Mouse (Mus musculus) forebrain, embryonic 15.5 days (tissue): Measurements from ENCODE around the gene Gnb3. TPM values are rescaled to one million over a fixed set of nuclear protein-coding genes. Genes with fewer than 3 reads are reported as not detected.
"Not testable (repeated sequence)": the region's sequence is repeated elsewhere in the genome, so short reads cannot be mapped to it uniquely, and the experiment has no call there.

Source experiments
- ATAC-seq: fragments of 200-750 bp; cut with Nextera tagmentation; replicated peaks from 2 replicates; pipeline ENCODE4 v1.8.0; 2017; ENCODE audit warnings: mild to moderate bottlenecking, moderate TSS enrichment, moderate library complexity
- H3K27ac ChIP-seq: fragments of 300-500 bp; sonication (generic); replicated peaks from 2 replicates; pipeline ENCODE4 v1.5.1; 2015; ENCODE audit warnings: mild to moderate bottlenecking, inconsistent platforms
- H3K27me3 ChIP-seq: fragments of 300-500 bp; sonication (generic); 2 replicates; pipeline ENCODE4 v1.6.1; 2015; ENCODE audit warnings: inconsistent platforms
- H3K36me3 ChIP-seq: fragments of 300-500 bp; sonication (generic); 2 replicates; pipeline ENCODE4 v1.6.1; 2015; ENCODE audit warnings: mild to moderate bottlenecking, inconsistent platforms
- H3K4me1 ChIP-seq: fragments of 300-500 bp; sonication (generic); 2 replicates; pipeline ENCODE4 v1.6.1; 2015; ENCODE audit warnings: inconsistent platforms
- H3K4me2 ChIP-seq: fragments of 300-500 bp; sonication (generic); replicated peaks from 2 replicates; pipeline ENCODE4 v1.6.1; 2015; ENCODE audit warnings: mild to moderate bottlenecking, inconsistent platforms
- H3K4me3 ChIP-seq: fragments of 300-500 bp; sonication (generic); 2 replicates; pipeline ENCODE4 v1.5.1; 2015; ENCODE audit warnings: mild to moderate bottlenecking, inconsistent platforms
- H3K9ac ChIP-seq: fragments of 300-500 bp; sonication (generic); replicated peaks from 2 replicates; pipeline ENCODE4 v1.6.1; 2015; ENCODE audit warnings: mild to moderate bottlenecking, inconsistent platforms
- H3K9me3 ChIP-seq: fragments of 300-500 bp; sonication (generic); 2 replicates; pipeline ENCODE4 v1.6.1; 2016; ENCODE audit warnings: inconsistent platforms
- WGBS: fragments of 180-500 bp; shearing (Covaris S2); methylation state at CpG from one replicate; pipeline ENCODE4 v1.1.7; 2015; ENCODE audit warnings: mixed read lengths; 5-methylcytosine and 5-hydroxymethylcytosine counted together
- polyA plus RNA-seq: library from polyadenylated mRNA; unstranded; fragments of >200 nt; fragmentation: Nextera tagmentation; extraction: Ambion mirVana; gene quantifications from 2 replicates; pipeline ENCODE4 v1.2.1, GENCODE M21; 2015

The Gnb3 gene
- polyA plus RNA-seq, 1 experiment from 2014 or later, result 1.8 TPM

DNA sequence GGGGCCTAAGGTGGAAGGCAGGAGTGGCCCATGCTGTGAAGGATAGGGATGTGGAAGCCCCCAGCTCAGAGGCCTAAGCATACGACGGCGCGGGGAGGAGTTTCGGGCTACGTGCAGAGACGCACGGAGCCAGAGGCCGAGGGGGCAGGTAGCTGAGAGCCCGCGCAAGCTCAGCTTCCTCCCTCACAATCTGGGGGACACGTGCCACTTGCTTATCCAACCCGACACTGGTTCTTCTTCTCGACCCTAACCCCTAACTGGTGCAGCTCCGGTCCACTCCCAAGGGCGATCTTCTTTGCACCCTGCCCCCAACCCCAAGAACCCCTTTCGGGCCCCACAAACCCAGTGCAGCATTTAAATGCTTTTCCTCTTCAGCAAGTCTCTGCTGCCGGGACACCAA, 26.6 kb downstream of the Gnb3 start:
- ATAC-seq, result peak; percentile 75
- Histone ChIP-seq H3K4me2 (peak overlapping the region; percentile 67), H3K4me3 (peak overlapping the region; percentile 52), H3K36me3 (peaks cover 23% of the 10 kb centered on the region), H3K9ac (peak overlapping the region; percentile 58), H3K27me3 (no peaks in the 10 kb centered on the region), H3K9me3 (no peaks in the 10 kb centered on the region), H3K4me1 (peaks cover 46% of the 10 kb centered on the region), H3K27ac (peak overlapping the region; percentile 70)
- WGBS, result under 1% methylated on average over 18 of the region's 18 CpGs

DNA sequence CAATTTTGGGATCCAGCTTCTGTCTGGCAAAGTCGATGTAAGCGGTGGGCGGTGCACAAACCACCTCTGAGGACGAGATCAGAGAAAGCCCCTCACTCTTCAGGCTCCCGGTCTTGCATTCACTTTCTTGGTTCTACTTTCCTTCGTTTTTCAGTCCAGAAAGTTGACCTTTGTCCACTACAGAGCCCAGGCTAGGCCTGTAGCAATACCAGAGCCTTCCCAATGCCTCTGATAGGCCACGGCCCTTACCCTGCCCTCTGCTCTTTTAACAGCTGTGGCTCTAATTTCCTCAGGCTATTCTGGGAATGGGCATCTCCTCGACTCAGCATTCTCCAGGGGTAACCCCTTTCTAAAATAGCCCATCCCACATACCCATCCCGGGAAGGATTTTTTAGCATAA, 27.2 kb downstream of the Gnb3 start:
- Histone ChIP-seq H3K27ac (peak overlapping the region; percentile 70), H3K36me3 (peaks cover 16% of the 10 kb centered on the region), H3K4me2 (peak overlapping the region; percentile 67), H3K9me3 (no peaks in the 10 kb centered on the region), H3K27me3 (no peaks in the 10 kb centered on the region), H3K4me1 (peaks cover 53% of the 10 kb centered on the region), H3K4me3 (peak overlapping the region; percentile 52), H3K9ac (peak overlapping the region; percentile 58)
- no peak for ATAC-seq
- 13% methylated on average over 9 of the region's 9 CpGs for WGBS

DNA sequence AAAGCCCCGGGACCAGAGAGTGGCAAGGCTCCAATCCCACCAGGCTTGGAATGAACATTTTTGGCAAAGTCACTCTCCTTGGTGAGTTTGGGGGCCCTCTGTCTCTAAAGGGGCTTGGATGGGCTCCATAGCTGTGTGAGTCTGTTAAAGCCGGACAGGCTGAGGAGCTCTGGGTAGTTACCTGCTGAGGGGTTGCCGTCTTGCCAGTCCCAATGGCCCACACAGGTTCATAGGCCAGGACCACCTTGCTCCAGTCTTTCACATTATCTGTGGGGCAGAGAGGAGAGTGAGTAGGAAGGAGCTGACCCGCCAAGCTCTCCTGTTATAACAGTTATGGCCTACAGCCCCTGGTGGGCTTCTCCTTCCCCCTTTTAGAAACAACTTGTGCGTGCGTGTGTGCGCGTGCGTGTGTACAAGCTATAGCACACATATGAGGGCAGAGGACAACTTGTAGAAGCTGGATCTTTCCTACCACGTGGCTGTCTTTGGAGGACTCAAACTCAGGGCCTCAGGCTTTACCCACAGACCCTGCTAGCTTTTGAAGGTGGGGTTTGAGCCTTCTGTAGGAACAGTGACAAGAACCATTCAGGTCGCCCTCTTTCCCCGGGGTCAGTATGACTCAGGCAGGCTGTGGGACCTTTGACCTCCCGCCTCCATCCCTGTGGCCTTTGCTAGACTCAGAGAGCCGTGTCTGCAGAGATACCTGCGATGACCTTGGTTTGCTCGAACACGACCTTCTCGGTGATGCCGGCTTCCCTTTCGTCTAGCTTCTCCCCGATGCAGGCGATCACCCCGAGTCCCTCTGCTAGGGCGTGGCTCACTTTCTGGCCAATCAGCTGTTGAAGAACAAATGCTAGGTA, 28.1 kb downstream of the Gnb3 start:
- Histone ChIP-seq H3K9ac (no peak overlapping the region), H3K9me3 (no peaks in the 10 kb centered on the region), H3K4me3 (peak overlapping the region; percentile 52), H3K27ac (no peak overlapping the region), H3K36me3 (peaks cover 7% of the 10 kb centered on the region; the same call in 1 of the 2 replicates), H3K4me2 (peak overlapping the region; percentile 67), H3K4me1 (peaks cover 53% of the 10 kb centered on the region), H3K27me3 (no peaks in the 10 kb centered on the region)
- no peak for ATAC-seq
- WGBS, result 84% methylated on average over 24 of the region's 24 CpGs

GRCm38 (mm10) chr6:124811403-124811665, 28.7 kb downstream of the Gnb3 start:
- H3K9ac ChIP-seq, result no peak overlapping the region
- no peak overlapping the region for H3K27ac ChIP-seq
- H3K9me3 ChIP-seq, result no peaks in the 10 kb centered on the region
- 90% methylated on average over 4 of the region's 4 CpGs for WGBS
- no peak overlapping the region for H3K4me2 ChIP-seq
- H3K27me3 ChIP-seq, result no peaks in the 10 kb centered on the region
- no peak overlapping the region for H3K4me3 ChIP-seq
- H3K36me3 ChIP-seq, result 0 out of 2 replicates have a peak, but pooled peaks cover 1% of the 10 kb centered on the region
- ATAC-seq, result no peak
- peaks cover 56% of the 10 kb centered on the region for H3K4me1 ChIP-seq

GRCm38 (mm10) chr6:124810566-124811402, 29.3 kb downstream of the Gnb3 start:
- peaks cover 62% of the 10 kb centered on the region for H3K4me1 ChIP-seq
- H3K9ac ChIP-seq, H3K27ac ChIP-seq, H3K9me3 ChIP-seq, H3K4me3 ChIP-seq, H3K36me3 ChIP-seq, ATAC-seq, H3K27me3 ChIP-seq, H3K4me2 ChIP-seq: not testable (repeated sequence)
- 82% methylated on average over 11 of the region's 11 CpGs for WGBS

DNA sequence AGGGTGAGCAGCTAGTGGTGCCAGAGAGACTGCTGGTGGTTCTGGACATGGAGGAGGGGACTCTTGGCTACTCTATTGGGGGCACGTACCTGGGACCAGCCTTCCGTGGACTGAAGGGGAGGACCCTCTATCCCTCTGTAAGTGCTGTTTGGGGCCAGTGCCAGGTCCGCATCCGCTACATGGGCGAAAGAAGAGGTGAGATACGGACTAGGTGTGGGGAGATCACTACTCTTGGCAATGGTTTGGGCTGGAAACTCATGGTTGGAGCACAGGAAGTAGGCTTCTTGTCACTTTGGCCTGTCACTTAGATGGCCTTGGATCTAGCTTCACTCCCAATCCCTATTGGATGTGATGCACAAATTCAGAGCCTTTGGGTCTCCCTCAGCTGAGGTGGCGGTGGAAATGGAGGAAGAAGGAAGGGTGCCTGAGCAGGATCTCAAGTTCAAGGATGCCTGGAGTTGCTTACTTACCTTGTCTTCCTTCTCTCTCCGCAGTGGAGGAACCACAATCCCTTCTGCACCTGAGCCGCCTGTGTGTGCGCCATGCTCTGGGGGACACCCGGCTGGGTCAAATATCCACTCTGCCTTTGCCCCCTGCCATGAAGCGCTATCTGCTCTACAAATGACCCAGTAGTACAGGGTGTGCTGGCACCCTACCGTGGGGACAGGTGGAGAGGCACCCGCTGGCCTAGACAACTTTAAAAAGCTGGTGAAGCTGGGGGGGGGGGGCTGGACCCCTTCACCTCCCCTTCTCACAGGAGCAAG, 30.1 kb downstream of the Gnb3 start:
- 42% methylated on average over 14 of the region's 14 CpGs for WGBS
- Histone ChIP-seq H3K9me3 (no peaks in the 10 kb centered on the region), H3K27me3 (no peaks in the 10 kb centered on the region), H3K9ac (peak overlapping the region; percentile 49), H3K4me1 (peaks cover 66% of the 10 kb centered on the region), H3K27ac (peak overlapping the region; percentile 71), H3K36me3 (no peaks in the 10 kb centered on the region), H3K4me2 (peak overlapping the region; percentile 95), H3K4me3 (peak overlapping the region; percentile 49)
- ATAC-seq, result no peak

- ATAC-seq, result 0 out of 2 replicates have a peak, but pooled peaks have one; percentile 0
- Histone ChIP-seq H3K36me3 (no peaks in the 10 kb centered on the region), H3K4me3 (peak overlapping the region; percentile 49), H3K27ac (peak overlapping the region; percentile 71), H3K4me2 (peak overlapping the region; percentile 95), H3K4me1 (peaks cover 58% of the 10 kb centered on the region), H3K27me3 (no peaks in the 10 kb centered on the region), H3K9me3 (no peaks in the 10 kb centered on the region), H3K9ac (peak overlapping the region; percentile 49)
- under 1% methylated on average over 35 of the region's 35 CpGs for WGBS
Observed at GRCm38 (mm10) chr6:124809052-124809774, 30.9 kb downstream of the Gnb3 start.

- H3K4me1 ChIP-seq, result peaks cover 57% of the 10 kb centered on the region
- WGBS, result 3% methylated on average over 29 of the region's 29 CpGs
- no peak; the same call in 1 of the 2 replicates for ATAC-seq
Observed at GRCm38 (mm10) chr6:124808358-124809012, 31.6 kb downstream of the Gnb3 start, which contains the start of gene Spsb2. TSS of gene Spsb2 (plus strand) at chr6:124808661.

DNA sequence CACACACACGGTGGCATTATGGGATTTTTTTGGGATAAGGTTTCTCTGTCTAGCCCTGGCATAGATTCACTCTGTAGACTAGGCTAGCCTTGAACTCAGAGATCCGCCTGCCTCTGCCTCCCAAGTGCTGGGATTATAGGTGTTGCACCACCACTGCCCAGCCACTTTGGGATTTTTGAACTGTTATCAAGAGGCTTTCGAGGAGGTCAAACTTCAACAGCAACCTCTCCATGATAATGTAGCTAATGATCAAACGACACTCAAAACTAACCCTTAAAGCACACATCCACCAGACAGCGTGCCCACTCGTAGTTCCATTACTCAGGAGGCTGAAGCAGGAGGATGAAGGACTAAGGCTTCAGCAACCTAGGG, 32.1 kb downstream of the Gnb3 start:
- peak overlapping the region; percentile 8; the same call in 1 of the 2 replicates for H3K27ac ChIP-seq
- peak overlapping the region; percentile 49 for H3K4me3 ChIP-seq
- H3K4me1 ChIP-seq, result peaks cover 53% of the 10 kb centered on the region
- no peaks in the 10 kb centered on the region for H3K27me3 ChIP-seq
- no peak for ATAC-seq
- no peaks in the 10 kb centered on the region for H3K36me3 ChIP-seq
- 0 out of 2 replicates have a peak overlapping the region, but pooled peaks have one; percentile 49 for H3K9ac ChIP-seq
- WGBS, result 88% methylated on average over 6 of the region's 6 CpGs
- peak overlapping the region; percentile 95 for H3K4me2 ChIP-seq
- H3K9me3 ChIP-seq, result no peaks in the 10 kb centered on the region

More at GRCm38 (mm10) chr6:124808358-124809012, 31.6 kb downstream of the Gnb3 start, which contains the start of gene Spsb2:
- no peaks in the 10 kb centered on the region for H3K36me3 ChIP-seq
- H3K9ac ChIP-seq, result peak within 1 kb of the TSS; percentile 49
- H3K4me3 ChIP-seq, result peak within 1 kb of the TSS; percentile 49
- peak within 1 kb of the TSS; percentile 95 for H3K4me2 ChIP-seq
- peak within 1 kb of the TSS; percentile 71 for H3K27ac ChIP-seq
- H3K27me3 ChIP-seq, result no peaks in the 10 kb centered on the region
- H3K9me3 ChIP-seq, result no peaks in the 10 kb centered on the region

DNA sequence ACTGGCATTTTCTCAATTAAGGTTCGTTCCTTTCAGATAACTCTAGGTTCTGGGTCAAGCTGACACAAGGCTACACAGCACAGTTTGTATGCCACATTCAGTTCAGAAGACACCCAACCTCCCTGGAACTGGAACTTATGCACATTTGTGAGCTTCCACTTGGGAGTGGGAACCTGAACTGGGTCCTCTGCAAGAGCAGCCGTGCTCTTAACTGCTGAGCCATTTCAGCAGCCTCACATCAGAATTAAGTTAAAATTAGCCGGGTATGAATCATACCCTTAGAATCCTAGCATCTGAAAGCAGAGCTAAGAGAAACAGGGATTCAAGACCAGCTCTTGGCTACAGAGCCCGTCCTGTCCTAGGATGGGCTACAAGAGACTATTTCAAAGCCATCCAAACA, 32.7 kb downstream of the Gnb3 start:
- ATAC-seq, result no peak
- H3K4me3 ChIP-seq, result no peak overlapping the region
- WGBS, result 92% methylated on average over 4 of the region's 4 CpGs

More for the DNA sequence above, 32.7 kb downstream of the Gnb3 start:
- Histone ChIP-seq H3K36me3 (no peaks in the 10 kb centered on the region), H3K4me2 (no peak overlapping the region), H3K9me3 (no peaks in the 10 kb centered on the region), H3K27ac (no peak overlapping the region), H3K4me1 (peaks cover 47% of the 10 kb centered on the region), H3K9ac (no peak overlapping the region), H3K27me3 (no peaks in the 10 kb centered on the region)
